Mouse (Mus musculus): ENCODE results near the gene Wasf2. TPM values are rescaled to one million over a fixed set of nuclear protein-coding genes. Genes with fewer than 3 reads are reported as not detected.

Wasf2 gene
- polyA plus RNA-seq, 1 experiment = 163 TPM

DNA sequence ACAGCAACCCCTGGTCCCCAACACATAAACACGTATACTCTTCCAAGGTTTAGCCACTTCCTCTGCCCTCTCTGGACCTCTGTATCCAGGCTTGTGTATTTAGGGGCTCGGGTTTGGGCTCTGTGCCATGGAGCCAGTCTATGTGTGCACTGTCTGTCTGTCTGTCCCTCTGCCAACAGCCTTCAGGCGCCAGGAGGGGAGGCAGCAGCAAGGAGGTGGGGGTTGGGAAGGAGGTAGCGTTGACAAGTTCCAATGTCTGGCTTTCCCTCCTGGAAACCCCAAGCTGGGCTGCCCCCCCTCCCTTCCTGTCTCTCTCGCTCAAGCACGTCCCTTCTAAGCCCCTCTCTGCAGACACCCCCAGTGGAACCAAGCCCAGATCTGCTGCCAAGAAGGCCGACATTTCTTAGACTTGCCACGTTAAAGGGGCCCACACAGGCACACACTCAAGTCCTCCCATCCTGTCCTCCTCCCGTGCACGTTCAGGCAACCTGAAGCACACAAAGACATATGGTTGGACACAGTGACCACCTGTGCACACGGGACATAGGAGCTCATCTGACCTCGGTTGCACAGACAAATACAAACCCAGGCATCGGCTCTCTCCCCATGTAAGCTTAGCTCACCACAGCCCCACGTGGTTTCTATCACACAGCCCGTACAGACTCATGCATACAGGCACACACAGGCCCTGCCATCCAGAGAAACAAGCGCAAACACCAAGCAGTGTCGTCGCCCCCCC lies 39.4 kb upstream of the Wasf2 start:
- no peak for TF ChIP-seq POLR2A (IDR thresholded peaks at IDR 0.05; ENCODE audit: control insufficient read depth, extremely low read depth, insufficient read depth, low read length, poor library complexity)
- no peak for TF ChIP-seq CTCF (IDR thresholded peaks at IDR 0.05; ENCODE audit: borderline replicate concordance, control insufficient read depth, extremely low read depth, insufficient read depth, low read length, poor library complexity)
- Histone ChIP-seq H3K4me1 (replicated peaks; ENCODE audit: control insufficient read depth, insufficient read depth, low read length) (peaks cover 90% of the 10 kb centered on the region), H3K4me3 (ENCODE audit: control insufficient read depth, insufficient read depth, low read length) (no peak overlapping the region), H3K27me3 (ENCODE audit: control insufficient read depth, insufficient read depth, low read length) (no peaks in the 10 kb centered on the region), H3K36me3 (ENCODE audit: control insufficient read depth, insufficient read depth, low read length) (no peaks in the 10 kb centered on the region), H3K27ac (ENCODE audit: control insufficient read depth, insufficient read depth, low read length) (peak overlapping the region; percentile 63)
- peak; percentile 48 for DNase-seq
- 20% methylated on average over 18 of the region's 18 CpGs for WGBS

DNA sequence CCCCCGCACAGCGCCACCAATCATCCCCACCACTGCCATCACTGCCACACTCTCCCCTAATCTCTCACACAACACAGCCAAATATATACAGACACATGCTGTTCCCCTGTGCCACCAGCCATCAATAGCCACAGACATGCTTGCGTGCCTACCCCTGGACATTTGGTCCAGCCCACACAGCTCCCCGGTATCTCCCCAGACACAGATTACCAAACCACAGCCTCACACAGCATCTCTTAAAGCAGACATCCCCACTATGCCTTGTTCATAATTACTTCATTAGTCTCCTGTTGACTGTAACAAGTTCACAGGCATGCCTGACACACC lies 38.9 kb upstream of the Wasf2 start:
- no peaks in the 10 kb centered on the region for H3K27me3 ChIP-seq (ENCODE audit: control insufficient read depth, insufficient read depth, low read length)
- no peak for DNase-seq
- no peak for TF ChIP-seq POLR2A (IDR thresholded peaks at IDR 0.05; ENCODE audit: control insufficient read depth, extremely low read depth, insufficient read depth, low read length, poor library complexity)
- TF ChIP-seq CTCF (IDR thresholded peaks at IDR 0.05; ENCODE audit: borderline replicate concordance, control insufficient read depth, extremely low read depth, insufficient read depth, low read length, poor library complexity) = no peak
- H3K36me3 ChIP-seq (ENCODE audit: control insufficient read depth, insufficient read depth, low read length) = no peaks in the 10 kb centered on the region
- WGBS = 73% methylated on average over 4 of the region's 4 CpGs
- peaks cover 84% of the 10 kb centered on the region for H3K4me1 ChIP-seq (replicated peaks; ENCODE audit: control insufficient read depth, insufficient read depth, low read length)
- peak overlapping the region; percentile 63 for H3K27ac ChIP-seq (ENCODE audit: control insufficient read depth, insufficient read depth, low read length)
- no peak overlapping the region for H3K4me3 ChIP-seq (ENCODE audit: control insufficient read depth, insufficient read depth, low read length)

DNA sequence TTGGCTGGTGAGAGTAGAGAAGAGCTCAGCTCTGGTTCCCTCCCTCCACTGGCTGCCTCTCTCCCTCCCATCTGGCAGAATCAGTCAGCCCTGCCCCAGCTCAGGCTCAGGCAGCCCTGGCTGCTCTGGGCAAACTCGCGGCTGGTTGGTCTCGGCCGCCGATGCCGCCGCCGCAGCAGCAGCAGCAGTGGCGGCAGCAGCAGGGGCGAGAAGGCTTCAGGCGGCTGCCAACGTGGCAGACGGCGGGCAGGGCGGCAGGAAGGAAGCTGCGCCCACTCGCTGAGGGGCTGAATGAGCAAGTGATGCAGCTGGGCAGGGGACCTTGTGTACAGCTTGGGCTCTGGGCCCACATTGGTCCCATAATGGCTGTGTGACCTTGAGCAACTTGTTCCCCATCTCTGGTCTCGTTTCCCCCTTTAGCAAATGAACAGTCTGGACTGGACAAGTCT lies 37.8 kb upstream of the Wasf2 start:
- 4% methylated on average over 18 of the region's 18 CpGs for WGBS
- peak overlapping the region; percentile 63 for H3K27ac ChIP-seq (ENCODE audit: control insufficient read depth, insufficient read depth, low read length)
- no peaks in the 10 kb centered on the region for H3K36me3 ChIP-seq (ENCODE audit: control insufficient read depth, insufficient read depth, low read length)
- TF ChIP-seq POLR2A (IDR thresholded peaks at IDR 0.05; ENCODE audit: control insufficient read depth, extremely low read depth, insufficient read depth, low read length, poor library complexity) (peak; percentile 89), CTCF (IDR thresholded peaks at IDR 0.05; ENCODE audit: borderline replicate concordance, control insufficient read depth, extremely low read depth, insufficient read depth, low read length, poor library complexity) (no peak)
- peak overlapping the region; percentile 13 for H3K4me3 ChIP-seq (ENCODE audit: control insufficient read depth, insufficient read depth, low read length)
- peaks cover 74% of the 10 kb centered on the region for H3K4me1 ChIP-seq (replicated peaks; ENCODE audit: control insufficient read depth, insufficient read depth, low read length)
- peak; percentile 75 for DNase-seq
- no peaks in the 10 kb centered on the region for H3K27me3 ChIP-seq (ENCODE audit: control insufficient read depth, insufficient read depth, low read length)

DNA sequence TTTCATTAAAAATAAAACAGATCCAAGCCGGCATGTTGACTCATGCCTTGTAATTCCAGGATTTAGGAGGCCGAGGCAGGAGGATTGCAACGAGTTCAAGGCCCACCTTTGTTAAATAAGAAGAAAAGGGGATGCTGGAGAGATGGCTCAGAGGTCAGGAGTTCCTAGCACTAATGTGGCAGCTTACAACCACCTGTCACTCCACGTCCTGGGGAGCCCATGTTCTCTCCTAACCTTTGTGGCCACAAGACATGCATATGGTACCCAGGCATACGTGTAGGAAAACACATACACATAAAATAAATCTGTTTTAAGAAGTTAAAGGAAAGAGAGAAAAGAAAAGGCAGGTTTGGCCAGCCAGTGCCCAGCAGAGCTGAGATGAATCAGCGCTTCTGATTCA lies 37.2 kb upstream of the Wasf2 start:
- H3K4me1 ChIP-seq (replicated peaks; ENCODE audit: control insufficient read depth, insufficient read depth, low read length) = peaks cover 68% of the 10 kb centered on the region
- no peaks in the 10 kb centered on the region for H3K27me3 ChIP-seq (ENCODE audit: control insufficient read depth, insufficient read depth, low read length)
- DNase-seq = no peak
- no peak overlapping the region for H3K4me3 ChIP-seq (ENCODE audit: control insufficient read depth, insufficient read depth, low read length)
- H3K27ac ChIP-seq (ENCODE audit: control insufficient read depth, insufficient read depth, low read length) = peak overlapping the region; percentile 63
- H3K36me3 ChIP-seq (ENCODE audit: control insufficient read depth, insufficient read depth, low read length) = no peaks in the 10 kb centered on the region
- 66% methylated on average over 6 of the region's 6 CpGs for WGBS
- TF ChIP-seq POLR2A (IDR thresholded peaks at IDR 0.05; ENCODE audit: control insufficient read depth, extremely low read depth, insufficient read depth, low read length, poor library complexity) = no peak
- TF ChIP-seq CTCF (IDR thresholded peaks at IDR 0.05; ENCODE audit: borderline replicate concordance, control insufficient read depth, extremely low read depth, insufficient read depth, low read length, poor library complexity) = no peak

DNA sequence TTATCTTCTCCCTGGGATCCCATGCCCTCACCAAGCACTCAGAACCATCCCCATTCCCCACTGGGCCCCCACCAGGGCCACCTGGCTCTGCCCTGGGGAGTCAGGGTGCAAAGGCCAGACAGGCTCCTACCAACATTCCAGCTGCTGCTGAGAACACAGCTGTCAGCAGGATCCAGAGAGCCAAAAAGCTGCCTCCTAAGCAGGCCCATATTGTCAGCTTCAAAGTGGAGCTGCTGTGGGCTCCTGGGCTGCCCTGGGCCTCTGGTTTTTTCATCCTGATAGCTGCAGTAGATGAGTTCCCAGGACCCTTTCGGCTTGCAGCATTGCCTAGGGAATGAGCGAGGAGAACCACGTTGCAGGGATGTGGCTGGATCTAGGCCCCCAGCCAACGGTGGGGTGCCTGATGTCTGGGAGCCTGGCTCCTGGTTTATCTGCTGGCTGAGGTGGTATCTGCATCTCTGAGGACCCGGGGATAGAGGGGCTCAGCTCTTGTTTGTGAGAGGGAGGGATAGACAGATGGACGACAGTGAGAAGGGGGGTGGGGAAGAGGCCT lies 36.7 kb upstream of the Wasf2 start:
- Histone ChIP-seq H3K4me1 (replicated peaks; ENCODE audit: control insufficient read depth, insufficient read depth, low read length) (peaks cover 64% of the 10 kb centered on the region), H3K27ac (ENCODE audit: control insufficient read depth, insufficient read depth, low read length) (peak overlapping the region; percentile 63), H3K27me3 (ENCODE audit: control insufficient read depth, insufficient read depth, low read length) (no peaks in the 10 kb centered on the region), H3K36me3 (ENCODE audit: control insufficient read depth, insufficient read depth, low read length) (no peaks in the 10 kb centered on the region), H3K4me3 (ENCODE audit: control insufficient read depth, insufficient read depth, low read length) (no peak overlapping the region)
- whole genome bisulfite sequencing = 73% methylated on average over 6 of the region's 6 CpGs
- no peak for DNase-seq
- TF ChIP-seq CTCF (IDR thresholded peaks at IDR 0.05; ENCODE audit: borderline replicate concordance, control insufficient read depth, extremely low read depth, insufficient read depth, low read length, poor library complexity) (no peak), POLR2A (IDR thresholded peaks at IDR 0.05; ENCODE audit: control insufficient read depth, extremely low read depth, insufficient read depth, low read length, poor library complexity) (no peak)

DNA sequence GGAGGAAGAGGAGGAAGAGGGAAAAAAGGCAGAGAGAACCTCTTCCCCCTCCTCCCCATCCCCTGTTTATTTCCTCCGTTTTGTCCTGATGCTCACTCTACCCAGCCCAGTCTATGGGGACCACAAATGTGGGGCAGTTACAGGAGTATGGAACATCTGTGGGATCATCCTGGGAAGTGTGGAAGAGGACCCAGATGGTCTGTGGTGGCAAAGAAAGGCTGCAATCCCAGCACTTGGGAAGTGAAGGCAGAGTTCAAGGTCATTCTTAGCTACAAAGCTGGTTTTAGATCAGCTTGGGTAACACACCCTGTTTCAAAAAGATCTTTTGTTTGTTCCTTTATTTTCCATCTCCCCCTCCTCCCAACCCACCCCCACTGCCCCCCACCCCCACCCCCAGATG lies 36.0 kb upstream of the Wasf2 start:
- H3K4me3 ChIP-seq (ENCODE audit: control insufficient read depth, insufficient read depth, low read length) = no peak overlapping the region
- no peak for TF ChIP-seq CTCF (IDR thresholded peaks at IDR 0.05; ENCODE audit: borderline replicate concordance, control insufficient read depth, extremely low read depth, insufficient read depth, low read length, poor library complexity)
- no peak for TF ChIP-seq POLR2A (IDR thresholded peaks at IDR 0.05; ENCODE audit: control insufficient read depth, extremely low read depth, insufficient read depth, low read length, poor library complexity)
- no peak for DNase-seq
- peak overlapping the region; percentile 89 for H3K27ac ChIP-seq (ENCODE audit: control insufficient read depth, insufficient read depth, low read length)
- no peaks in the 10 kb centered on the region for H3K27me3 ChIP-seq (ENCODE audit: control insufficient read depth, insufficient read depth, low read length)
- 43% methylated on average over 1 of the region's 1 CpGs for WGBS
- H3K4me1 ChIP-seq (replicated peaks; ENCODE audit: control insufficient read depth, insufficient read depth, low read length) = peaks cover 62% of the 10 kb centered on the region
- H3K36me3 ChIP-seq (ENCODE audit: control insufficient read depth, insufficient read depth, low read length) = no peaks in the 10 kb centered on the region

All from thymus, adult 2 months (tissue).